Mouse (Mus musculus) intestine, embryonic 16.5 days (tissue): ENCODE measurements at regions not wholly inside any gene's neighbourhood (a gene's known extent, or its start where the extent isn't known, plus 50 kb on each side); places are given as distances from the start of the nearest gene placed in this dataset.

ENCODE experiments used
- ATAC-seq: fragments of 200-750 bp; cut with Nextera tagmentation; 2 replicates; pipeline ENCODE4 v1.8.0; 2017; ENCODE audit warnings: moderate TSS enrichment, moderate library complexity
- H3K27ac ChIP-seq: fragments of 300-500 bp; sonication (generic); 2 replicates; pipeline ENCODE4 v1.5.1; 2014; ENCODE audit warnings: mild to moderate bottlenecking, low read length
- H3K27me3 ChIP-seq: fragments of 300-500 bp; sonication (generic); replicated peaks from 2 replicates; pipeline ENCODE4 v1.6.1; 2014; ENCODE audit warnings: low read length, control low read depth, mixed read lengths; ENCODE audit not compliant: control insufficient read depth, insufficient read depth
- H3K36me3 ChIP-seq: fragments of 300-500 bp; sonication (generic); 2 replicates; pipeline ENCODE4 v1.6.1; 2014; ENCODE audit warnings: low read length, control low read depth; ENCODE audit not compliant: control insufficient read depth, insufficient read depth
- H3K4me1 ChIP-seq: fragments of 300-500 bp; sonication (generic); 2 replicates; pipeline ENCODE4 v1.6.1; 2014; ENCODE audit warnings: low read length, control low read depth, mixed read lengths; ENCODE audit not compliant: control insufficient read depth, insufficient read depth
- H3K4me2 ChIP-seq: fragments of 300-500 bp; sonication (generic); 2 replicates; pipeline ENCODE4 v1.6.1; 2014; ENCODE audit warnings: low read depth, low read length, control low read depth
- H3K4me3 ChIP-seq: fragments of 300-500 bp; sonication (generic); 2 replicates; pipeline ENCODE4 v1.5.1; 2014; ENCODE audit warnings: mild to moderate bottlenecking, low read length
- H3K9ac ChIP-seq: fragments of 300-500 bp; sonication (generic); 2 replicates; pipeline ENCODE4 v1.6.1; 2014; ENCODE audit warnings: low read depth, low read length
- H3K9me3 ChIP-seq: fragments of 300-500 bp; sonication (generic); 2 replicates; pipeline ENCODE4 v1.6.1; 2016; ENCODE audit warnings: low read length, control low read depth; ENCODE audit not compliant: control insufficient read depth
- WGBS: fragments of 180-500 bp; shearing (Covaris S2); extraction: QIAGEN DNeasy Blood & Tissue Kit; methylation state at CpG from one replicate; pipeline ENCODE4 v1.1.7; 2014; 5-methylcytosine and 5-hydroxymethylcytosine counted together

DNA sequence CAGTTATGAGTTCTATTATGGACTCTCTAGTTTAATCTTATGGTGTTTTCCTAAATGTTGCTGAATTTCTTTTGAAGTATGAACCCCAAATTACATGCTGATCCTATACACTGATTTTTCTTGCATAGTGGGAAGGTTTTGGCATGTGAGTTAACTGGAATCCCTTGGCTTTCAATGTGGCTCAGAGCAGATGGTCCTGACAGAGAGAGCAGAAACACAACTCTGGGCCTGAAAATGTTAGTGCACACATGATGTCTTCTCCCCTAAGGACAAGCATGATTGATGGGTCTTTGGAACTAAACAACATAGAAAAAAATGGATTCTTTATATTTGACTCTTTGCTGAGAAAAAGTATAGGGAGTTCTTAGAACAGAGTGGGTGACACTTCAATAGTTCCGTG, 570.7 kb upstream of the Epha7 start:
- H3K27ac ChIP-seq, result no peak overlapping the region
- H3K4me1 ChIP-seq, result no peaks in the 10 kb centered on the region
- ATAC-seq, result no peak
- H3K36me3 ChIP-seq, result no peaks in the 10 kb centered on the region
- WGBS, result 87% methylated on average over 1 of the region's 1 CpGs
- no peaks in the 10 kb centered on the region for H3K9me3 ChIP-seq
- no peaks in the 10 kb centered on the region for H3K27me3 ChIP-seq
- no peak overlapping the region for H3K4me3 ChIP-seq
- no peak overlapping the region for H3K4me2 ChIP-seq
- no peak overlapping the region for H3K9ac ChIP-seq
